Mouse (Mus musculus) brain, embryonic 18.5 days (tissue): Measurements from ENCODE around the gene Myo10.

Experiments used
- DNase-seq: peaks from one replicate; pipeline ENCODE4 v3.0.0-alpha.2; 2012; ENCODE audit warnings: low read depth, low spot score

Gene Myo10

DNA sequence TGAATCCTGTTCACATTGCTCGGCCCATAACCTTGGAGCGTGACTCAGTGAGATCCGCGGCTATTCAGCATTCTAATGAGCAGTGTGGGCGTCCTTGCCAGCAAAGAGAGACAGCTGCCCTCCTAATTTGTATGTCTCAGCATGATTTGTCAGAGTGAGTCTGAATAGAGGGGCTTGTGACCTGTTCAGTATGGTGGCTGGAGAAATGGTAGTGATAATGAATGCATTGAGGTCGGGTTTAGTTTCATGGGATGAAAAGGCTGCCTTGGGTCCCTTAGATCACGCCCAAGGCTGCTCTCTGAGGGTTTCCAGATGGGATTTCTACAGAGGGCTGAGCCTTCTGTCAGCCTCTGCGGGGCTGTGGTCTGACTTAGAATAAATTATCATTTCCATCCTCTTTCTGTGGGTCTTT lies 139.5 kb downstream of the Myo10 start:
- peak; percentile 68 for DNase-seq

DNA sequence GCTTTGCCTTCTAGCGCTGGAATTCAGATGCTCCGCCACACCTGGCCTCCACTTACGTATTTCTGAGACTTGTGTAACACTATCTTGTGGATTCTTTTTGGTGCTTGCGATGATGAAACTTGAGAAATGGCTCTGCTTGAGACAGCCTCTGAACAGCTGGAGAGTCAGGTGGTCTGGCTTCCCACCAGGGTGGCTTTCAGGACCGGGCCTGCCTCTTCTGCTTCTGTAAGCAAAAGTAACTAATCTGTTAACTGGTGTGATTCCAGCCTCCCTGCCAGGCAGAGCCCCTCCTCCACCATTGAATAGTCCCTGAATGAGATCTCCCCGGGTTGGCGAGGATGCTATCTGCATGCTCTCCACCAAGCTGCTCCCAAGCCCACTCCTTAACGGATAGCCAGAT lies 140.0 kb downstream of the Myo10 start:
- DNase-seq: no peak

GRCm38 (mm10) chr15:25763106-25763505 lies 140.8 kb downstream of the Myo10 start:
- DNase-seq: no peak

- DNase-seq: no peak
Measured at GRCm38 (mm10) chr15:25764653-25765352, 142.5 kb downstream of the Myo10 start.

DNA sequence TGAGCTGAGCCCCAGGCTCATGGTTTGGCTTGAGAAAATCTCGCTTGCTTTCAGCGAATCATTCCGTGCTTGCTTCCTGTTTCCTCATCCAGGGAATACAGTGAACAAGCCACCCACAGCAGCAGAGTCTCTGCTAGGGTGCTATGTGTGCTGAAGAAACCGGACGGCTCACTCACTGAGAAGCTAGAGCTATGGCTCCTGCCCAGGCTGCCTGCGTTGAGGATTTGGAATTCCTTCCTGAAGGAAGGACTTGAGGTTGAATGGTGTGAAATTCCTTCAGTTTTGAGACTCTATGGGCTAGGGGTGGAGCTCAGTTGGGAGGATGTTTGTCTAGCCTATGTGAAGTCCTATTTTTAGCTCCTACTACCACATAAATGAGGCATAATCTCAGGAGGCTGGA lies 145.5 kb downstream of the Myo10 start:
- DNase-seq: no peak

GRCm38 (mm10) chr15:25769524-25770255 lies 147.4 kb downstream of the Myo10 start:
- no peak for DNase-seq

- no peak for DNase-seq
Measured at GRCm38 (mm10) chr15:25771782-25772181, 149.5 kb downstream of the Myo10 start.

- peak; percentile 70 for DNase-seq
Measured at GRCm38 (mm10) chr15:25773711-25774513, 151.6 kb downstream of the Myo10 start.

DNA sequence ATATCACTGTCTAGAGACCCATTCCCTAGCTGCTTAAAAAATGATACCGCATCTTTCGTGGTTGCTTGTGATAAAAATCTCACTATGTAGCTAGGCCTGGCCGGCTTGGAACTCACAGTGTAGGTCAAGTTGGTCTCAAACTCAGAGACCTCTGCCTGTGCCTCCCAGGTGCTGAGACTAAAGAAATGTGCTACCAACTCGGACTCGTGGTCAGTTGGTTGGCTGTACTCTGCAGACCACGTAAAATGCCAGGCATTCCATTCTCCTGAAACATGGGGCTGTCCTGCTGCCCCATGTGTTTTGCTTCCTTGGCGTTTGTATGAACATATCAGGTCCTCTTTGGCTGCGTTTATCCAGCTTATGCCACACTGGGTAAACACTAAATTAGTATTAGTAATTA lies 156.6 kb downstream of the Myo10 start:
- no peak for DNase-seq

DNA sequence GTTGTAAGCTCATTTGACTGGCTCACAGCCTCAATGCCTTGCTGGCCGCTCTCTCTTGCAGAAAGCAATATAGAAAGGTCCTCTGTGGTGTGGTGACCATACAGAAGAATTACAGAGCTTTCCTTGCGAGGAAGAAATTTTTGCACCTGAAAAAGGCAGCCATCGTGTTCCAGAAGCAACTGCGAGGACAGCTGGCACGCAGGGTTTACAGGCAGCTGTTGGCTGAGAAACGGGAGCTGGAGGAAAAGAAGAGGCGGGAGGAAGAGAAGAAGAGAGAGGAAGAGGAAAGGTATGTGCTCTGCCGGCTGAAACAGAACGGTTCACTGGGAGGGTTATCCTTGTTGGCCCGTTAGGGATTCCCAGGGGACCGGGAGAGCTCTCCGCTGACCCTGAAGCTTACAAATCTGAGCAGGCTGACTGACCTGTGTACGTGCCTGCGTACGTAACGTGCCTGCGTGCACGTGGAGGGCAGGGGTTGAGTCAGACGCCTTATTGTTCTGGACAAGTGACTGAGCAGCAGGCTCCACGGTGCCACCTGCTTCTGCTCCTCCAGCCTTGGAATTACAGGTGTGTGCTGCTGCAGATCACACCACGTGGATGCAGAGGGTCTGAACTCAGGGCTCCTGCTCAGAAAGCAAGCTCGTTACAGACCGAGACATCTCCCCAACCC lies 157.3 kb downstream of the Myo10 start:
- no peak for DNase-seq

DNA sequence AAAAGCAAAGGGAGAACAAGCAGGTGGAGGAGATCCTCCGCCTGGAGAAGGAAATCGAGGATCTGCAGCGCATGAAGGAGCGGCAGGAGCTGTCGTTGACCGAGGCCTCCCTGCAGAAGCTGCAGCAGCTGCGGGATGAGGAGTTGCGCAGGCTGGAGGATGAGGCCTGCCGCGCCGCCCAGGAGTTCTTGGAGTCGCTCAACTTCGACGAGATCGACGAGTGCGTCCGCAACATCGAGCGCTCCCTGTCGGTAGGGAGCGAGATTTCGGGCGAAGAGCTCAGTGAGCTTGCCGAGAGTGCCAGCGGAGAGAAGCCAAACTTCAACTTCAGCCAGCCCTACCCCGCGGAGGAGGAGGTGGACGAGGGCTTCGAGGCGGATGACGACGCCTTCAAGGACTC lies 158.7 kb downstream of the Myo10 start:
- no peak for DNase-seq

DNA sequence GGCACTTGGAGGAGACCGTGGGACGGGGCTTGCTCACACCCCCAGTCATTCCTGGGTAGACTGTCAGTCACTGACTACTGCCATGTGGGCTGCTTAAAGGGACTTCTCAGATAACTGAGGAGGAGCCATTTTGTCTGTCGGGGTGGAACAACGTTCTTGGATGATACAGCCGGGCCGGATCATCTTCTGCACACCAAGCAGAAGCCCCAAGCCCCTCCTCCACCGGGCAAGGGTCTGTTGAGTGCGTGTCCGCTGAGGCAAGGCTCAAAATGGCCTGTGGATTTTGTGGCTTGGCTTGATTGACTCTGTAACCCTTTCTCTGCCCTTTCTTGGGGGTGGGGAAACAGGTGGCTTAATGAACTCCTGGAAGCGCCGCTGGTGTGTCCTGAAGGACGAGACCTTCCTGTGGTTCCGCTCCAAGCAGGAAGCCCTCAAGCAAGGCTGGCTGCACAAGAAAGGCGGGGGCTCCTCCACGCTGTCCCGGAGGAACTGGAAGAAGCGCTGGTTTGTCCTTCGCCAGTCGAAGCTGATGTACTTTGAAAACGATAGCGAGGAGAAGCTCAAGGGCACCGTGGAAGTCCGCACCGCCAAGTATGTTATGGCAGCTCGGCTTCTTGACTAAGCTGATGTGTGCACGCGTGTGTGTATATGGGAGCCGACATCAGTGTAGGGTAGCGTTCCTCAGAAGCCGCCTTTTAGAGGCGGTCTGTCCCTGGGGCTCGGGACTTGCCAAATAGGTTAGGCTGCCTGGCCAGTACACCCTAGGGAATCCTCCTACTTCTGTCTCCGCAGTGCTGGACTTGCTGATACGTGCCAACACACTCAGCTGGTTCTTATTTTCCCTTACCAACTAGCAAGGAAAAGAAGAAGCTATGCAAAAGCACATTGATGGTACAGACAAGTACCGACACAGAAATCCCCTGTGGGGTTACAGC lies 163.4 kb downstream of the Myo10 start:
- DNase-seq: no peak

GRCm38 (mm10) chr15:25787406-25787805 lies 165.1 kb downstream of the Myo10 start:
- DNase-seq: no peak

DNA sequence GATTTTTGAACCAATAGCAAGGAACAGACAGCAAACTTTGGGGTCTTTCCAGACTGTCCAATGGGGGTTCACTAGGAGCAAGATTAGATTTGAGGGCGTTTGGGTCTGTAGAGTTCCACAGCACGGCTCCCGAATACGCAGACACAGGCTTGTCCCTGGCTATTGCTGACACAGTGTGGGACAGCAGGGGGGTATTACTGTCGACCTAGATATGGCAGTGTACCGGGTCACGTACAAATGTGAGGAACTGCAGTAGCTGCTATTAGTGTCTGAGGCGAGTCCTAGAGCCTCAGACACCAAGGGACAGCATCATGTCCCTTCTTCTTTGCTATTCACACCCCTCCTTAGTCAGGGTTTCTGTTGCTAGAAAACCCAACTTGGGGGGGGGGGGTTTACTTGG lies 165.6 kb downstream of the Myo10 start:
- no peak for DNase-seq

DNA sequence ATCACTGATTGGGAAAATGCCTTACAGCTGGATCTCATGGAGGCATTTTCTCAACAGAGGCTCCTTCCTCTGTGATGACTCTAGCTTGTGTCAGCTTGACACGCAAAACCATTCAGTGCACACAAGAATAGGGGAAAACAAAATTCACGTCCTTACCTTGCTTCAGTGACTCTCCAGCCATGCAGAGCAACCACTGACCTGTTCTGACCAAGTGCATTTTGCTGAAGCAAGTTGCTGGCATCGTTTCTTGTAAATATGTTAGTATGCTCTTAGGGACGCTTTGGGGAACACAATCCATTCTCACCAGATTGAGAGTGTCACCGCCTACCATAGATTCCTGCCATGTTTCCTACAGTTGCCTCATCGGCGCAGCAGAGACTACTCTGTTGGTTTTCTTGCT lies 166.2 kb downstream of the Myo10 start:
- no peak for DNase-seq

DNA sequence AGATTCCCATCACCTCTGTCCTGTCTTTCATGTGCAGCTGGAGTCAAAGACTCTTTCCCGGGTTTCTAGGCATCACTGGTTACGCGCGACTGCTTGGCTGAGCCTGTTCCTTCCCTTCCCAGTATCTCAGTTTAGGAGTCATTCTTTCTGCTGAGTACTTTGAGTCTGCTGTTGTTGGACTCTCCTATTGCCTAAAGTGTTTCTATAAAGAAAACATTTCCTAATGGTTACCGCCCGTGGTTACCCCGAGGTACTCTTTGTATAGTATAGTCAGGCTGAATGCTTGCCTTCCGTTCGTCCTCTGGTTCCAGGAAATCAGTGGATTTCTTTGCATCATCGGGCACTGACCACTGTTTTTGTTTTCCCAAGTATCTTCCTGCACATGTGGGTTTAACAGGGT lies 166.9 kb downstream of the Myo10 start:
- DNase-seq: no peak

DNA sequence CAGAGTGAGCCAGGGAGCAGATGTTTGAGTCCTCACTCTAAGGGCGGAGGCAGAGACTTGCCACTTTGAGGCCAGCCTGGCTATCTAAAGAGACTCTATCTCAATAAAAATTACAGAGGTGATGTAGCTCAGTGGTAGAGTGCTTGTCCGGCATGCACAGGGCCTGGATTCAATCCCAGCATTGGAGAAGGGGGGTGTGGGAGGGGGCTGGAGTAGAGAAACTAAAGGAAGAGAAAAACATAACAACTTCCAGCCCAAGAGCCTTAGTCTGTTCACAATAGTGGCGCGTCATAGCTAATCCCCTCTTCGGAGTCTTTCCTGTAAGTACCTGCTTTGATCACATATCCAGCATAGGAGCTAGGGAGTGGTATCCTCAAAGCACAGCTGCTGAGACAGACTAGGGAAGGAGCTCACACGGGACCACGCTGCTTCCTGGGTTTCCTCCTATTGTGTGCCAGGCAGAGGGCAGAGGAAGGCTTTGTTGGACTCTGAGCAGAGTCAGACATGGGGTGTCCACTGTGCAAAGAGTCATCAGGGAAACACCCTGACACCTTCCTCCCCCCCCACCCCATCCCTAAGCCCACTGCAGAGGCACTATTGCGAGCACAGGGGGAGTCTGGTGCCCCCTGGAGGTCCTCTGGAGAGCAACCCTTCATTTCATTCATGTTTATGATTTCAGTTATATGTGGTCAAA lies 169.5 kb downstream of the Myo10 start:
- DNase-seq: no peak

- DNase-seq: no peak
Measured at GRCm38 (mm10) chr15:25794123-25794522, 171.8 kb downstream of the Myo10 start.

DNA sequence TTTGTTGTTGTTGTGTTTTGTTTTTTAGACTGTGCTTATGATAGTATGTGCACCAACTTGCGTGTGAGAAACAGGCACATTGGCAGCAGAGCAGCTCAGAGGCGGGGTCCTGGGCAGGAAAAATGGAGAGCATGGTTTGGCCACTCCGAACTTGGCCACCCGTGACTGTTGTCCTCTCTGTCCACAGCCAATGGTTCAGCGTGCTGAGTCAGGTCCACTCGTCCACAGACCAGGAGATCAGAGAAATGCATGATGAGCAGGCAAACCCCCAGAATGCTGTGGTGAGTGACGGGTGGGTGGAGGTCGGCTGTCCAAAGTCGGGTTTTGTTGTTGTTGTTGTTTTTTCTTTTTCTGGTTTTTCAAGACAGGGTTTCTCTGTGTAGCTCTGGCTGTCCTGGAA lies 173.2 kb downstream of the Myo10 start:
- DNase-seq: no peak

- no peak for DNase-seq
Measured at GRCm38 (mm10) chr15:25796353-25796752, 174.0 kb downstream of the Myo10 start.
